8 mouse cellular contexts compared by ENCODE assay signal in the genomic region with DNA sequence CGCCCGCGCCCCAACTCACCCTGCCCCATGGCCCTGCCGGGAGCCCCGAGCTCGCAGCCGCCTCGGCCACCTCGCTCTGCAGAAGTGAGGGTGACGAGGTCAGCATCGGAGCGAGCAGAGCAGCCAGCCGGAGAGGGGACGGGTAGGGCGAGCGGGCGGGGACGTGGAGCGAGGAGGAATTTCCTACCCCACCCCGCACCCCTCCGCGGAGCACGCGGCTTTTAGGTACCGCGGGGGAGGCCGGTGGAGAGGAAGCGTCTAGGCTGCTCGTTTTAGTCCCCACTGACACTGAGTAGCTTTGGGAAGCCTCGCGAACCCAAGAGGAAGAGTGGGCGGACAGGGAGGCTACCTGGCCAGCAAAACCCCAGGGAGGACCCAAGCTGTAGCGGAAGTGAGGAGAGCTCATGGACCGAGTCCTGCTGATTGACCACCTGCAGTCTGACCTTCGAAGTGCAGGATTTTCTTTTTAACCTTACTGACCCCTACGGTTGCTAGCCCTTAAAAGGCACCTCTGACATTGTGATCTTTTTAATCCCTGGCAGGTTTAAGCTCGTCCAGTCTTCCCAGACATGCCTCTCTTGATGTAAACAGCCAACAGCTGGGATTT. TPM values are rescaled to one million over a fixed set of nuclear protein-coding genes. Genes with fewer than 3 reads are reported as not detected.
DNase-seq lines count a peak whose midpoint lies in the region; ATAC-seq lines count a peak whose summit lies in the region.

Cobll1 (minus strand) TSS at position 440 of the 607 bp plus-strand sequence.

- peak within 1 kb of the TSS; percentile 99 for H3K4me2 ChIP-seq in embryonic facial prominence, embryonic 11.5 days (ENCODE audit: low read depth, low read length)
- H3K4me2 ChIP-seq in liver, embryonic 13.5 days: peak within 1 kb of the TSS; percentile 70
- H3K4me2 ChIP-seq in neural tube, embryonic 14.5 days (ENCODE audit: low read depth, low read length): peak within 1 kb of the TSS; percentile 99

- H3K27me3 ChIP-seq in embryonic facial prominence, embryonic 11.5 days (ENCODE audit: control insufficient read depth, insufficient read depth, low read length): peaks cover 12% of the 10 kb centered on the region
- peaks cover 38% of the 10 kb centered on the region for H3K27me3 ChIP-seq in liver, embryonic 13.5 days
- peaks cover 3% of the 10 kb centered on the region for H3K27me3 ChIP-seq in neural tube, embryonic 14.5 days (ENCODE audit: control insufficient read depth, insufficient read depth, low read length)

- peak; percentile 47 for ATAC-seq in frontal cortex, adult (ENCODE audit: low TSS enrichment)
- peak; percentile 82 for ATAC-seq in embryonic facial prominence, embryonic 11.5 days (replicated peaks; ENCODE audit: insufficient number of reproducible peaks, low FRiP score, low TSS enrichment, low read depth)
- peak; percentile 59 for ATAC-seq in hematopoietic stem cell, adult 5-6 weeks (replicated peaks in 1 of 2; ENCODE audit: insufficient read depth in 1 of 2, low FRiP score in 2 of 2, low TSS enrichment in 1 of 2, low read depth in 1 of 2, poor library complexity in 2 of 2, severe bottlenecking in 2 of 2)
- ATAC-seq in liver, embryonic 13.5 days (ENCODE audit: low read depth): peak; percentile 49
- peak; percentile 58 for ATAC-seq in neural tube, embryonic 14.5 days (ENCODE audit: low read depth)

- 0 out of 2 replicates have a peak within 1 kb of the TSS, but pooled peaks have one; percentile 3 for H3K27ac ChIP-seq in embryonic facial prominence, embryonic 11.5 days (replicated peaks; ENCODE audit: low read depth, low read length)
- peak within 1 kb of the TSS; percentile 77 for H3K27ac ChIP-seq in liver, embryonic 13.5 days
- H3K27ac ChIP-seq in neural tube, embryonic 14.5 days (ENCODE audit: low read depth, low read length): 0 out of 2 replicates have a peak within 1 kb of the TSS, but pooled peaks have one; percentile 28

- H3K36me3 ChIP-seq in embryonic facial prominence, embryonic 11.5 days (replicated peaks; ENCODE audit: control insufficient read depth, insufficient read depth, low read depth, low read length): no peaks in the 10 kb centered on the region
- H3K36me3 ChIP-seq in liver, embryonic 13.5 days: no peaks in the 10 kb centered on the region
- H3K36me3 ChIP-seq in neural tube, embryonic 14.5 days (ENCODE audit: control insufficient read depth, insufficient read depth, low read length): no peaks in the 10 kb centered on the region

- peak within 1 kb of the TSS; percentile 72 for H3K9ac ChIP-seq in embryonic facial prominence, embryonic 11.5 days (replicated peaks; ENCODE audit: low read length)
- H3K9ac ChIP-seq in liver, embryonic 13.5 days: peak within 1 kb of the TSS; percentile 64
- peak within 1 kb of the TSS; percentile 55 for H3K9ac ChIP-seq in neural tube, embryonic 14.5 days (replicated peaks; ENCODE audit: low read depth, low read length)

- H3K4me1 ChIP-seq in embryonic facial prominence, embryonic 11.5 days (ENCODE audit: control insufficient read depth, insufficient read depth, low read length): no peaks in the 10 kb centered on the region; the same call in 1 of the 2 replicates
- 0 out of 2 replicates have a peak, but pooled peaks cover 3% of the 10 kb centered on the region for H3K4me1 ChIP-seq in liver, embryonic 13.5 days (replicated peaks)
- peaks cover 3% of the 10 kb centered on the region; the same call in 1 of the 2 replicates for H3K4me1 ChIP-seq in neural tube, embryonic 14.5 days (ENCODE audit: control insufficient read depth, insufficient read depth, low read length)

- WGBS in embryonic facial prominence, embryonic 11.5 days: under 1% methylated on average over 37 of the region's 37 CpGs
- WGBS in liver, embryonic 13.5 days (ENCODE audit: insufficient replicate concordance): under 1% methylated on average over 35 of the region's 37 CpGs
- under 1% methylated on average over 36 of the region's 37 CpGs for WGBS in neural tube, embryonic 14.5 days

- H3K4me3 ChIP-seq in embryonic facial prominence, embryonic 11.5 days (ENCODE audit: low read depth, low read length): peak within 1 kb of the TSS; percentile 72
- peak within 1 kb of the TSS; percentile 63 for H3K4me3 ChIP-seq in liver, embryonic 13.5 days (replicated peaks)
- peak within 1 kb of the TSS; percentile 66 for H3K4me3 ChIP-seq in neural tube, embryonic 14.5 days (ENCODE audit: low read depth, low read length)

- H3K9me3 ChIP-seq in embryonic facial prominence, embryonic 11.5 days (replicated peaks; ENCODE audit: control insufficient read depth, low read length): no peaks in the 10 kb centered on the region
- no peaks in the 10 kb centered on the region for H3K9me3 ChIP-seq in liver, embryonic 13.5 days (replicated peaks)
- H3K9me3 ChIP-seq in neural tube, embryonic 14.5 days (ENCODE audit: control insufficient read depth, low read length): no peaks in the 10 kb centered on the region

- DNase-seq in frontal cortex, postnatal 25 days (ENCODE audit: low spot score in 2 of 2): no peak
- peak; percentile 13 to 15 for DNase-seq in CD8-positive naive resting alpha-beta T cell, adult 2 months (ENCODE audit: low read depth in 2 of 2, low spot score in 2 of 2)
- peak; percentile 48 for DNase-seq in embryonic facial prominence, embryonic 11.5 days (ENCODE audit: low spot score)
- peak; percentile 4 for DNase-seq in liver, embryonic 13.5 days
- DNase-seq in right cerebral cortex, adult 18-20 months: no peak

RNA-seq across cellular contexts. Expression of gene Cobll1, which starts in this region (rescaled TPM):
- polyA plus RNA-seq in embryonic facial prominence, embryonic 11.5 days (2014; fragmentation: Nextera tagmentation; extraction: Ambion mirVana): 2.2 and 2.4 TPM in 2 replicates
- 14.9 and 15.3 TPM in 2 replicates for total RNA-seq in hematopoietic stem cell, adult 5-6 weeks (2017)
- polyA plus RNA-seq in liver, embryonic 13.5 days (2015; fragmentation: Nextera tagmentation; extraction: Ambion mirVana): 2.3 and 3.9 TPM in 2 replicates
- polyA plus RNA-seq in neural tube, embryonic 14.5 days (2014; fragmentation: Nextera tagmentation; extraction: Ambion mirVana): 2.7 and 3.7 TPM in 2 replicates

Comparison
In these comparisons a context has a peak if more than half of its experiments do, and no peak if none do; other contexts are left out.
1. DNase-seq: peak in CD8-positive naive resting alpha-beta T cell, adult 2 months (2 of 2), embryonic facial prominence, embryonic 11.5 days (single experiment) and liver, embryonic 13.5 days (single experiment); none in frontal cortex, postnatal 25 days (0 of 2) and right cerebral cortex, adult 18-20 months (single experiment).
2. H3K27ac ChIP-seq: peak in every context shown above with its lines; median percentile 77 in liver, embryonic 13.5 days; 28 in neural tube, embryonic 14.5 days; 3 in embryonic facial prominence, embryonic 11.5 days.
3. Peak in every context shown above with its lines, with median percentiles within 50 percentile points of each other: ATAC-seq, H3K4me2 ChIP-seq, H3K4me3 ChIP-seq and H3K9ac ChIP-seq.